Mouse (Mus musculus) ES-E14 (cell line): ENCODE measurements around the gene Ston1. TPM values are rescaled to one million over a fixed set of nuclear protein-coding genes. Genes with fewer than 3 reads are reported as not detected.
A peak's percentile ranks its signal among the peaks of the same experiment; 100 is the strongest.

Experiments
- DNase-seq: peaks from one replicate; pipeline ENCODE4 v3.0.0-alpha.2; 2013; ENCODE audit warnings: low read depth, low spot score
- H3K27ac ChIP-seq: 2 replicates; pipeline ENCODE4 v1.5.1; 2012; ENCODE audit warnings: low read depth, mild to moderate bottlenecking, low read length, moderate library complexity, mixed read lengths; ENCODE audit not compliant: poor library complexity, insufficient read depth, severe bottlenecking
- H3K36me3 ChIP-seq: 2 replicates; pipeline ENCODE4 v1.6.1; 2012; ENCODE audit warnings: mild to moderate bottlenecking, low read length, moderate library complexity, mixed read lengths; ENCODE audit not compliant: control insufficient read depth, poor library complexity, insufficient read depth, severe bottlenecking
- H3K4me1 ChIP-seq, 2 experiments: fragments of 150-350 bp in 1 of 2; sonication (generic) in 1 of 2; 2 replicates each; pipeline ENCODE4 v1.6.1; 2012; ENCODE audit warnings: low read length in 2 of 2, mild to moderate bottlenecking in 1 of 2, mixed read lengths in 1 of 2; ENCODE audit not compliant: control insufficient read depth in 2 of 2, insufficient read depth in 2 of 2, poor library complexity in 1 of 2
- H3K4me3 ChIP-seq, 2 experiments: fragments of 150-350 bp in 1 of 2; sonication (generic) in 1 of 2; 2 replicates each; pipeline ENCODE4 v1.5.1; 2012; ENCODE audit warnings: low read length in 2 of 2, low read depth in 1 of 2, mild to moderate bottlenecking in 1 of 2, mixed read lengths in 1 of 2; ENCODE audit not compliant: insufficient read depth in 1 of 2, poor library complexity in 1 of 2, severe bottlenecking in 1 of 2
- H3K9ac ChIP-seq: 2 replicates; pipeline ENCODE4 v1.6.1; 2012; ENCODE audit warnings: low read depth, mild to moderate bottlenecking, low read length, mixed read lengths; ENCODE audit not compliant: poor library complexity, insufficient read depth, severe bottlenecking
- H3K9me3 ChIP-seq: fragments of 150-350 bp; sonication (generic); 2 replicates; pipeline ENCODE4 v1.6.1; 2012; ENCODE audit warnings: low read depth, mild to moderate bottlenecking, low read length; ENCODE audit not compliant: control insufficient read depth, insufficient read depth
- CHD2 ChIP-seq: IDR thresholded peaks from 2 replicates; pipeline ENCODE4 v1.6.1; 2014; ENCODE audit warnings: mild to moderate bottlenecking, low read depth, low read length, inconsistent platforms
- HCFC1 ChIP-seq: IDR thresholded peaks from 2 replicates; pipeline ENCODE4 v1.6.1; 2012; ENCODE audit warnings: low read length, inconsistent platforms, borderline replicate concordance; ENCODE audit not compliant: insufficient read depth
- MAFK ChIP-seq: IDR thresholded peaks from 2 replicates; pipeline ENCODE4 v1.6.1; 2014; ENCODE audit warnings: mild to moderate bottlenecking, low read depth, low read length, inconsistent platforms; ENCODE audit not compliant: insufficient read depth
- ZC3H11A ChIP-seq: IDR thresholded peaks from 2 replicates; pipeline ENCODE4 v1.6.1; 2012; ENCODE audit warnings: low read depth, mild to moderate bottlenecking, inconsistent platforms, low read length, borderline replicate concordance
- ZNF384 ChIP-seq: IDR thresholded peaks from 2 replicates; pipeline ENCODE4 v1.6.1; 2012; ENCODE audit warnings: low read depth, low read length, inconsistent platforms
- in situ Hi-C, 2 experiments: fragments of 600-800 bp; cut with MboI; formaldehyde crosslinking; loops; one replicate each; pipeline ENCODE4 v1.15.1; 2025; ENCODE audit warnings: low sequenced_read_pairs in 2 of 2, inconsistent platforms in 1 of 2; ENCODE audit not compliant: unreplicated experiment in 2 of 2
- total RNA-seq: library from RNA; depleted of rRNA; stranded (reverse); fragments of 300-350 nt; gene quantifications from 2 replicates; pipeline ENCODE4 v1.2.3, GENCODE M21; 2012

Gene Ston1
- total RNA-seq, 1 experiment = 4.5 TPM

GRCm38 (mm10) chr17:88645299-88645698, 47.8 kb downstream of the Ston1 start:
- Histone ChIP-seq H3K9me3 (no peaks in the 10 kb centered on the region), H3K9ac (no peak overlapping the region), H3K27ac (no peak overlapping the region), H3K4me1 (0 out of 4 replicates have a peak, but pooled peaks cover 0 to 2% of the 10 kb centered on the region in 2 experiments), H3K4me3 (no peak overlapping the region), H3K36me3 (no peaks in the 10 kb centered on the region)
- in situ Hi-C loops = no loop called here
- no peak for DNase-seq
- TF ChIP-seq MAFK = no peak
- TF ChIP-seq CHD2 = no peak
- TF ChIP-seq ZC3H11A = no peak
- TF ChIP-seq HCFC1 = no peak
- TF ChIP-seq ZNF384 = no peak

GRCm38 (mm10) chr17:88647149-88647548, 49.7 kb downstream of the Ston1 start:
- Histone ChIP-seq H3K4me3 (no peak overlapping the region), H3K4me1 (0 out of 4 replicates have a peak, but pooled peaks cover 0 to 2% of the 10 kb centered on the region in 2 experiments), H3K27ac (no peak overlapping the region), H3K9ac (no peak overlapping the region), H3K9me3 (no peaks in the 10 kb centered on the region), H3K36me3 (no peaks in the 10 kb centered on the region)
- in situ Hi-C loops = no loop called here
- TF ChIP-seq MAFK (no peak), ZC3H11A (no peak)
- DNase-seq = no peak

GRCm38 (mm10) chr17:88652010-88652409, 54.5 kb downstream of the Ston1 start:
- H3K36me3 ChIP-seq = no peaks in the 10 kb centered on the region
- no peak overlapping the region for H3K9ac ChIP-seq
- no peak for DNase-seq
- H3K27ac ChIP-seq = no peak overlapping the region
- H3K9me3 ChIP-seq = no peaks in the 10 kb centered on the region
- H3K4me1 ChIP-seq = no peaks in the 10 kb centered on the region
- H3K4me3 ChIP-seq = no peak overlapping the region
- in situ Hi-C loops = loop anchor here in 1 of 2 experiments (5.0 kb wide), 1 partner anchor 100 kb away; no protein-coding TSS in a partner anchor
- TF ChIP-seq MAFK (no peak), CHD2 (no peak), HCFC1 (no peak), ZNF384 (no peak), ZC3H11A (peak; percentile 34)

- in situ Hi-C loops = loop anchor here in 1 of 2 experiments (5.0 kb wide), 1 partner anchor 99 kb away; no protein-coding TSS in a partner anchor
- TF ChIP-seq MAFK = no peak
- peak; percentile 83; the same call in 1 of the 2 replicates for TF ChIP-seq ZC3H11A
- Histone ChIP-seq H3K9me3 (no peaks in the 10 kb centered on the region), H3K4me1 (no peaks in the 10 kb centered on the region), H3K9ac (no peak overlapping the region), H3K4me3 (no peak overlapping the region), H3K27ac (no peak overlapping the region), H3K36me3 (no peaks in the 10 kb centered on the region)
- peak; percentile 80 for DNase-seq
These were observed 55.4 kb downstream of the Ston1 start for GRCm38 (mm10) chr17:88652702-88653374.

GRCm38 (mm10) chr17:88653375-88653769, 55.9 kb downstream of the Ston1 start:
- DNase-seq = no peak
- in situ Hi-C loops = loop anchor here in 1 of 2 experiments (5.0 kb wide), 1 partner anchor 99 kb away; no protein-coding TSS in a partner anchor
- Histone ChIP-seq H3K36me3 (no peaks in the 10 kb centered on the region), H3K4me3 (no peak overlapping the region), H3K27ac (no peak overlapping the region), H3K4me1 (no peaks in the 10 kb centered on the region), H3K9ac (no peak overlapping the region), H3K9me3 (no peaks in the 10 kb centered on the region)
- no peak for TF ChIP-seq MAFK
- TF ChIP-seq HCFC1 = no peak
- TF ChIP-seq ZNF384 = no peak
- no peak for TF ChIP-seq ZC3H11A
- TF ChIP-seq CHD2 = no peak
